Mouse (Mus musculus): ENCODE data around the gene Srrm4.
A peak's percentile ranks its signal among the peaks of the same experiment; 100 is the strongest.

The Srrm4 gene

GRCm38 (mm10) chr5:116591346-116592048, at the start of gene Srrm4:
Srrm4 (minus strand) TSS chr5:116591817.
- peak; percentile 92 for DNase-seq (ENCODE audit: extremely low spot score, low spot score)

- DNase-seq (ENCODE audit: extremely low spot score, low spot score) = no peak
Measured at GRCm38 (mm10) chr5:116592801-116593430, 1.3 kb upstream of the Srrm4 start.

- DNase-seq (ENCODE audit: extremely low spot score, low spot score) = peak; percentile 65
Measured at GRCm38 (mm10) chr5:116592049-116592800, 608 bp upstream of the Srrm4 start.

- no peak for DNase-seq (ENCODE audit: extremely low spot score, low spot score)
Measured at GRCm38 (mm10) chr5:116590698-116591097, 919 bp downstream of the Srrm4 start.

GRCm38 (mm10) chr5:116589631-116590030, 2.0 kb downstream of the Srrm4 start:
- DNase-seq (ENCODE audit: extremely low spot score, low spot score) = no peak

- DNase-seq (ENCODE audit: extremely low spot score, low spot score) = no peak
Measured at GRCm38 (mm10) chr5:116588836-116589235, 2.8 kb downstream of the Srrm4 start.

- DNase-seq (ENCODE audit: extremely low spot score, low spot score) = no peak
Measured at GRCm38 (mm10) chr5:116579533-116579932, 12.1 kb downstream of the Srrm4 start.

- DNase-seq (ENCODE audit: extremely low spot score, low spot score) = no peak
Measured at GRCm38 (mm10) chr5:116577082-116577481, 14.5 kb downstream of the Srrm4 start.

- DNase-seq (ENCODE audit: extremely low spot score, low spot score) = peak; percentile 48
Measured at GRCm38 (mm10) chr5:116573307-116573706, 18.3 kb downstream of the Srrm4 start.

- no peak for DNase-seq (ENCODE audit: extremely low spot score, low spot score)
Measured at GRCm38 (mm10) chr5:116571936-116572335, 19.7 kb downstream of the Srrm4 start.

- DNase-seq (ENCODE audit: extremely low spot score, low spot score) = peak; percentile 70
Measured at GRCm38 (mm10) chr5:116571232-116571861, 20.3 kb downstream of the Srrm4 start.

- DNase-seq (ENCODE audit: extremely low spot score, low spot score) = no peak
Measured at GRCm38 (mm10) chr5:116570566-116570965, 21.1 kb downstream of the Srrm4 start.

- DNase-seq (ENCODE audit: extremely low spot score, low spot score) = peak; percentile 75
Measured at GRCm38 (mm10) chr5:116569629-116570028, 22.0 kb downstream of the Srrm4 start.

- DNase-seq (ENCODE audit: extremely low spot score, low spot score) = no peak
Measured at GRCm38 (mm10) chr5:116568050-116568449, 23.6 kb downstream of the Srrm4 start.

- no peak for DNase-seq (ENCODE audit: extremely low spot score, low spot score)
Measured at GRCm38 (mm10) chr5:116567298-116567697, 24.3 kb downstream of the Srrm4 start.

- DNase-seq (ENCODE audit: extremely low spot score, low spot score) = no peak
Measured at GRCm38 (mm10) chr5:116566385-116567045, 25.1 kb downstream of the Srrm4 start.

- DNase-seq (ENCODE audit: extremely low spot score, low spot score) = no peak
Measured at GRCm38 (mm10) chr5:116565573-116565972, 26.0 kb downstream of the Srrm4 start.

GRCm38 (mm10) chr5:116564391-116564790, 27.2 kb downstream of the Srrm4 start:
- DNase-seq (ENCODE audit: extremely low spot score, low spot score) = no peak

GRCm38 (mm10) chr5:116563713-116564112, 27.9 kb downstream of the Srrm4 start:
- no peak for DNase-seq (ENCODE audit: extremely low spot score, low spot score)

- DNase-seq (ENCODE audit: extremely low spot score, low spot score) = no peak
Measured at GRCm38 (mm10) chr5:116559091-116559490, 32.5 kb downstream of the Srrm4 start.

- no peak for DNase-seq (ENCODE audit: extremely low spot score, low spot score)
Measured at GRCm38 (mm10) chr5:116556614-116557013, 35.0 kb downstream of the Srrm4 start.
